In the genomic region with DNA sequence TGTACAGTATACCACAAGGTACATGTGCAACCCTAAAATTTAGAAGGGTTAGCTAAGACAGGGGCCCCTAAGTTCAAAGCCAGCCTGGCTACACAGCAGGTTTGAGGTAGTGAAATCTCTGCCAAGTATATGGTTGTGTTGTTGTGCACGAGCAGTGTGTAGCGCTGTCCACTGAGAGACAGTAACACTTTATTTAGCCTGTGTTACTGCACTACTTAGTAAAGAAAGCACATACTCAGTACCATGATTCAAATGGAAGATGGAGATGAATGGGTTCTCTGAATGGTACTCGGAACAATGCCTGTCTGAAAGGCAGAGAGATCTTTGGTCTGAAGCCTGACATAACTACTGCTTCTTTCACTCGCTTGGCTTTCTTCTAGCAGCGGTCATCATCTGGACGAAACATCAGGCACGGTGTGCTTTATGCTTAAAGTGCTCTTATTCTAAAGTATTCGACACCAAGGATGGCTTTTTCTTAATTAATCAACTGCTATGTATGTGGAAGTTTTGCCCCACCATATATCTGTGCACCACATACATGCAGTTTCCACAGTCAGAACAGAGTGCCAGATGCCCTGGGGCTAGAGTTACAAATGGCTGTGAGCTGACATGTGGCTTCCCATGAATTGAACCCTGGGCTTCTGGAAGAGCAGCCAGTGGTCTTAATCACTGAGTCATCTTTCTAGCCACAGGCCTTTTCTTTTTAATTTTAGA, we compare ENCODE assay signal across 23 mouse cellular contexts. TPM values are rescaled to one million over a fixed set of nuclear protein-coding genes. Genes with fewer than 3 reads are reported as not detected.
A peak's percentile ranks its signal among the peaks of the same experiment; 100 is the strongest.
DNase-seq lines count a peak whose midpoint lies in the region; ATAC-seq lines count a peak whose summit lies in the region.
"Had no signal": no experiment of that assay in that cellular context is flagged by ENCODE, and none has a peak within 500 bp of the region (broad histone marks: within the 10 kb centered on the region; RNA-seq: fewer than 3 reads in every experiment).

No protein-coding gene starts in this region.

- no peaks in the 10 kb centered on the region for H3K27me3 ChIP-seq in hindbrain, embryonic 13.5 days
- H3K27me3 ChIP-seq in hindbrain, embryonic 10.5 days (ENCODE audit: insufficient read depth, poor library complexity, severe bottlenecking) = no peaks in the 10 kb centered on the region
- H3K27me3 ChIP-seq in midbrain, embryonic 11.5 days (ENCODE audit: control insufficient read depth, insufficient read depth, low read length) = no peaks in the 10 kb centered on the region
- no peaks in the 10 kb centered on the region for H3K27me3 ChIP-seq in midbrain, embryonic 14.5 days (ENCODE audit: control insufficient read depth, insufficient read depth, low read length)
- H3K27me3 ChIP-seq in neural tube, embryonic 15.5 days (replicated peaks) = no peaks in the 10 kb centered on the region
- H3K27me3 ChIP-seq: CH12.LX; heart, embryonic 13.5 days; Patski had no signal

- H3K4me3 ChIP-seq in hindbrain, embryonic 13.5 days = no peak overlapping the region
- H3K4me3 ChIP-seq in hindbrain, embryonic 10.5 days = no peak overlapping the region
- H3K4me3 ChIP-seq in midbrain, embryonic 11.5 days (ENCODE audit: low read depth, low read length) = no peak overlapping the region
- no peak overlapping the region for H3K4me3 ChIP-seq in midbrain, embryonic 14.5 days (replicated peaks; ENCODE audit: low read depth, low read length)
- no peak overlapping the region for H3K4me3 ChIP-seq in neural tube, embryonic 15.5 days (replicated peaks)
- H3K4me3 ChIP-seq: embryonic facial prominence, embryonic 10.5 days; heart, embryonic 13.5 days had no signal

- peaks cover 89% of the 10 kb centered on the region for H3K36me3 ChIP-seq in hindbrain, embryonic 13.5 days
- H3K36me3 ChIP-seq in hindbrain, embryonic 10.5 days = peaks cover 99% of the 10 kb centered on the region
- H3K36me3 ChIP-seq in midbrain, embryonic 11.5 days (ENCODE audit: control insufficient read depth, insufficient read depth, low read length) = peaks cover 25% of the 10 kb centered on the region; the same call in 1 of the 2 replicates
- H3K36me3 ChIP-seq in midbrain, embryonic 14.5 days (ENCODE audit: control insufficient read depth, insufficient read depth, low read length) = peaks cover 90% of the 10 kb centered on the region
- H3K36me3 ChIP-seq in neural tube, embryonic 15.5 days = peaks cover 80% of the 10 kb centered on the region

- no peak overlapping the region for H3K4me2 ChIP-seq in hindbrain, embryonic 13.5 days
- no peak overlapping the region for H3K4me2 ChIP-seq in midbrain, embryonic 11.5 days
- H3K4me2 ChIP-seq in midbrain, embryonic 14.5 days (ENCODE audit: low read length) = no peak overlapping the region
- no peak overlapping the region for H3K4me2 ChIP-seq in neural tube, embryonic 15.5 days
- H3K4me2 ChIP-seq: heart, embryonic 13.5 days had no signal

- DNase-seq in hindbrain, embryonic 10.5 days (ENCODE audit: low spot score) = no peak
- peak; percentile 75 for DNase-seq in midbrain, embryonic 11.5 days (ENCODE audit: low spot score, missing footprints)
- no peak for DNase-seq in midbrain, embryonic 14.5 days
- DNase-seq in brain, adult 2 months (ENCODE audit: low read depth, low spot score) = peak; percentile 22
- DNase-seq: adrenal gland, postnatal 14 days; cerebellum, adult 18-20 months; cerebellum, adult 9-11 months; cerebellum, postnatal 36 days; gastrocnemius, postnatal 36 days; heart, adult 11 months; heart, postnatal 36 days had no signal

- no peaks in the 10 kb centered on the region for H3K4me1 ChIP-seq in hindbrain, embryonic 13.5 days (replicated peaks)
- H3K4me1 ChIP-seq in hindbrain, embryonic 10.5 days (replicated peaks) = no peaks in the 10 kb centered on the region
- no peaks in the 10 kb centered on the region for H3K4me1 ChIP-seq in midbrain, embryonic 11.5 days (ENCODE audit: control insufficient read depth, insufficient read depth, low read length)
- no peaks in the 10 kb centered on the region for H3K4me1 ChIP-seq in midbrain, embryonic 14.5 days (ENCODE audit: control insufficient read depth, insufficient read depth, low read length)
- H3K4me1 ChIP-seq in neural tube, embryonic 15.5 days = 0 out of 2 replicates have a peak, but pooled peaks cover 4% of the 10 kb centered on the region
- H3K4me1 ChIP-seq: embryonic facial prominence, embryonic 10.5 days; heart, embryonic 13.5 days had no signal

- H3K9me3 ChIP-seq in hindbrain, embryonic 13.5 days = no peaks in the 10 kb centered on the region
- no peaks in the 10 kb centered on the region for H3K9me3 ChIP-seq in hindbrain, embryonic 10.5 days
- H3K9me3 ChIP-seq in midbrain, embryonic 11.5 days (ENCODE audit: control insufficient read depth, low read length) = no peaks in the 10 kb centered on the region
- no peaks in the 10 kb centered on the region for H3K9me3 ChIP-seq in midbrain, embryonic 14.5 days (ENCODE audit: control insufficient read depth, low read length)
- no peaks in the 10 kb centered on the region for H3K9me3 ChIP-seq in neural tube, embryonic 15.5 days (replicated peaks)
- H3K9me3 ChIP-seq: embryonic facial prominence, embryonic 10.5 days; heart, embryonic 13.5 days had no signal

- H3K27ac ChIP-seq in hindbrain, embryonic 13.5 days = no peak overlapping the region; the same call in 1 of the 2 replicates
- H3K27ac ChIP-seq in hindbrain, embryonic 10.5 days = no peak overlapping the region
- no peak overlapping the region for H3K27ac ChIP-seq in midbrain, embryonic 11.5 days (ENCODE audit: low read depth, low read length)
- no peak overlapping the region for H3K27ac ChIP-seq in midbrain, embryonic 14.5 days (replicated peaks; ENCODE audit: low read depth, low read length)
- H3K27ac ChIP-seq in neural tube, embryonic 15.5 days (replicated peaks) = peak overlapping the region; percentile 19
- H3K27ac ChIP-seq: embryonic facial prominence, embryonic 10.5 days; heart, embryonic 13.5 days had no signal

- no peak overlapping the region for H3K9ac ChIP-seq in hindbrain, embryonic 13.5 days
- H3K9ac ChIP-seq in midbrain, embryonic 11.5 days (ENCODE audit: low read length) = no peak overlapping the region
- H3K9ac ChIP-seq in midbrain, embryonic 14.5 days (replicated peaks; ENCODE audit: low read length) = no peak overlapping the region
- H3K9ac ChIP-seq in neural tube, embryonic 15.5 days (replicated peaks) = no peak overlapping the region
- H3K9ac ChIP-seq: heart, embryonic 13.5 days had no signal

- ATAC-seq in hindbrain, embryonic 13.5 days (ENCODE audit: low FRiP score) = peak; percentile 52; the same call in 1 of the 2 replicates
- ATAC-seq in midbrain, embryonic 11.5 days (ENCODE audit: low FRiP score) = no peak
- ATAC-seq in midbrain, embryonic 14.5 days (ENCODE audit: low FRiP score, low TSS enrichment) = no peak
- peak; percentile 68; the same call in 1 of the 2 replicates for ATAC-seq in neural tube, embryonic 15.5 days (ENCODE audit: low FRiP score)
- ATAC-seq in megakaryocyte-erythroid progenitor cell, adult 5-6 weeks (replicated peaks; ENCODE audit: low FRiP score, low TSS enrichment, poor library complexity, severe bottlenecking) = no peak
- ATAC-seq: activated CD4-positive, CD25-positive, alpha-beta regulatory T cell, adult 4 months; forebrain, embryonic 14.5 days; Patski had no signal

- WGBS in hindbrain, embryonic 13.5 days = 57% methylated on average over 8 of the region's 8 CpGs
- 89% methylated on average over 8 of the region's 8 CpGs for WGBS in hindbrain, embryonic 10.5 days
- WGBS in midbrain, embryonic 11.5 days = 95% methylated on average over 8 of the region's 8 CpGs
- WGBS in midbrain, embryonic 14.5 days = 89% methylated on average over 8 of the region's 8 CpGs
- 43% methylated on average over 8 of the region's 8 CpGs for WGBS in neural tube, embryonic 15.5 days

RNA-seq across cellular contexts. Expression of gene Rtcb, which starts 9.0 kb away (rescaled TPM):
- 182 and 186 TPM in 2 replicates for polyA plus RNA-seq in hindbrain, embryonic 13.5 days (2015; fragmentation: Nextera tagmentation; extraction: Ambion mirVana)
- polyA plus RNA-seq in hindbrain, embryonic 10.5 days (2016; fragmentation: Nextera tagmentation; extraction: Ambion mirVana) = 192 and 211 TPM in 2 replicates
- 203 and 206 TPM in 2 replicates for polyA plus RNA-seq in midbrain, embryonic 11.5 days (2014; fragmentation: Nextera tagmentation; extraction: Ambion mirVana)
- polyA plus RNA-seq in midbrain, embryonic 14.5 days (2014; fragmentation: Nextera tagmentation; extraction: Ambion mirVana) = 169 and 178 TPM in 2 replicates
- polyA plus RNA-seq in neural tube, embryonic 15.5 days (2015; fragmentation: Nextera tagmentation; extraction: Ambion mirVana) = 164 and 170 TPM in 2 replicates
- 93.1 and 98.0 TPM in 2 replicates for total RNA-seq in megakaryocyte-erythroid progenitor cell, adult 5-6 weeks (2014; fragmentation: Nextera tagmentation)
- total RNA-seq in megakaryocyte-erythroid progenitor cell, adult 5-6 weeks (2017) = 175 and 178 TPM in 2 replicates

RNA-seq across cellular contexts. Expression of gene Ascl4, which starts 21.2 kb away (rescaled TPM):
- 0.13 and 0.47 TPM in 2 replicates for polyA plus RNA-seq in hindbrain, embryonic 13.5 days (2015; fragmentation: Nextera tagmentation; extraction: Ambion mirVana)
- polyA plus RNA-seq in hindbrain, embryonic 10.5 days (2016; fragmentation: Nextera tagmentation; extraction: Ambion mirVana) = 0.31 and 0.39 TPM in 2 replicates
- 0.28 and 0.36 TPM in 2 replicates for polyA plus RNA-seq in midbrain, embryonic 11.5 days (2014; fragmentation: Nextera tagmentation; extraction: Ambion mirVana)
- 1.6 and 1.8 TPM in 2 replicates for polyA plus RNA-seq in midbrain, embryonic 14.5 days (2014; fragmentation: Nextera tagmentation; extraction: Ambion mirVana)
- polyA plus RNA-seq in neural tube, embryonic 15.5 days (2015; fragmentation: Nextera tagmentation; extraction: Ambion mirVana) = 0.12 and 0.37 TPM in 2 replicates
- not detected in 2 replicates for total RNA-seq in megakaryocyte-erythroid progenitor cell, adult 5-6 weeks (2014; fragmentation: Nextera tagmentation)
- not detected in 2 replicates for total RNA-seq in megakaryocyte-erythroid progenitor cell, adult 5-6 weeks (2017)
- total RNA-seq: adrenal gland, adult 18-20 months; adrenal gland, postnatal 14 days; gastrocnemius, adult 8-10 months; gastrocnemius, postnatal 36 days; heart, postnatal 36 days had no signal
- polyA plus RNA-seq: heart, postnatal 0 days had no signal

RNA-seq across cellular contexts. Expression of gene Prdm4, which starts 31.7 kb away (rescaled TPM):
- polyA plus RNA-seq in hindbrain, embryonic 13.5 days (2015; fragmentation: Nextera tagmentation; extraction: Ambion mirVana) = 20.1 and 23.6 TPM in 2 replicates
- 26.1 and 30.3 TPM in 2 replicates for polyA plus RNA-seq in hindbrain, embryonic 10.5 days (2016; fragmentation: Nextera tagmentation; extraction: Ambion mirVana)
- polyA plus RNA-seq in midbrain, embryonic 11.5 days (2014; fragmentation: Nextera tagmentation; extraction: Ambion mirVana) = 35.3 and 35.6 TPM in 2 replicates
- 27.6 and 32.9 TPM in 2 replicates for polyA plus RNA-seq in midbrain, embryonic 14.5 days (2014; fragmentation: Nextera tagmentation; extraction: Ambion mirVana)
- polyA plus RNA-seq in neural tube, embryonic 15.5 days (2015; fragmentation: Nextera tagmentation; extraction: Ambion mirVana) = 18.8 and 19.4 TPM in 2 replicates
- 21.1 and 23.3 TPM in 2 replicates for total RNA-seq in megakaryocyte-erythroid progenitor cell, adult 5-6 weeks (2014; fragmentation: Nextera tagmentation)
- 27.7 and 30.9 TPM in 2 replicates for total RNA-seq in megakaryocyte-erythroid progenitor cell, adult 5-6 weeks (2017)

Comparison
In these comparisons a context has a peak if more than half of its experiments do, and no peak if none do; other contexts are left out.
1. DNase-seq: peak in midbrain, embryonic 11.5 days (single experiment) and brain, adult 2 months (single experiment); none in hindbrain, embryonic 10.5 days (single experiment) and midbrain, embryonic 14.5 days (single experiment).
2. ATAC-seq: peak in hindbrain, embryonic 13.5 days (single experiment) and neural tube, embryonic 15.5 days (single experiment); none in midbrain, embryonic 11.5 days (single experiment), midbrain, embryonic 14.5 days (single experiment) and megakaryocyte-erythroid progenitor cell, adult 5-6 weeks (single experiment).